Mouse (Mus musculus) 3T3-L1 (cell line): Measurements from ENCODE around the gene Srcin1.
A peak's percentile ranks its signal among the peaks of the same experiment; 100 is the strongest.

ENCODE experiments used
- DNase-seq: peaks from one replicate; pipeline ENCODE4 v3.0.0-alpha.2; 2015; ENCODE audit warnings: low read depth, low spot score

Srcin1 gene

GRCm38 (mm10) chr11:97468639-97469287 lies 107.2 kb downstream of the Srcin1 start:
- peak; percentile 93 for DNase-seq

GRCm38 (mm10) chr11:97466444-97467160 lies 109.4 kb downstream of the Srcin1 start:
- DNase-seq, result no peak

GRCm38 (mm10) chr11:97465957-97466356 lies 110.0 kb downstream of the Srcin1 start:
- DNase-seq, result no peak

GRCm38 (mm10) chr11:97463991-97464390 lies 112.0 kb downstream of the Srcin1 start:
- no peak for DNase-seq

- no peak for DNase-seq
Measured at GRCm38 (mm10) chr11:97463166-97463565, 112.8 kb downstream of the Srcin1 start.

- DNase-seq, result peak; percentile 14
Measured at GRCm38 (mm10) chr11:97462538-97462937, 113.4 kb downstream of the Srcin1 start.

- no peak for DNase-seq
Measured at GRCm38 (mm10) chr11:97461307-97461820, 114.6 kb downstream of the Srcin1 start.
